Mouse (Mus musculus): ENCODE results near the gene Zfp316.

Zfp316 gene

GRCm38 (mm10) chr5:143213832-143214231 is 56.0 kb downstream of the Zfp316 start:
- DNase-seq, result no peak

DNA sequence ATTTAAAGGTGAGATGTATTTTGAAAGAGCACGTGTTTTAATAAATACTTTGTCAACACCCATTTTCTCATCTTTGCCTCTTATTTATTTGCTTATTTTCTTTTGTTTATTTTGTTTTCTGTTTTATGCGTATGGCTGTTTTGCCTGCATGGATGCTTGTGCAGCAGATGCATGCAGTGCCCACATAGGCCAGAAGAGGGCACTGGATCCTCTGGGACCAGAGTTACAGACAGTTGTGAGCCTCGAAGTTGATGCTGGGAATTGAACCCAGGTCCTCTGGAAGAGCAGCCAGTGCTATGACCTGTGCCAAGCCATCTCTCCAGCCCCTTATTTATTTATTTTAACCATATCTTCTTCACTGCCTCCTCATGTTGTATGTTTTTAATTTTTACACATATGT is 64.8 kb downstream of the Zfp316 start:
- DNase-seq, result no peak

Measured in lung, adult 18-20 months (tissue).